Mouse (Mus musculus) heart, embryonic 11.5 days (tissue): Measurements from ENCODE around the gene Mrps24. TPM values are rescaled to one million over a fixed set of nuclear protein-coding genes. Genes with fewer than 3 reads are reported as not detected.

ENCODE experiments used
- ATAC-seq: fragments of 200-750 bp; cut with Nextera tagmentation; replicated peaks from 2 replicates; pipeline ENCODE4 v1.8.0; 2017; ENCODE audit warnings: moderate library complexity; ENCODE audit not compliant: insufficient number of reproducible peaks, low FRiP score, low TSS enrichment
- H3K27ac ChIP-seq: fragments of 300-500 bp; sonication (generic); 2 replicates; pipeline ENCODE4 v1.5.1; 2014; ENCODE audit warnings: mild to moderate bottlenecking, low read depth, low read length
- H3K27me3 ChIP-seq: fragments of 300-500 bp; sonication (generic); 2 replicates; pipeline ENCODE4 v1.6.1; 2014; ENCODE audit warnings: mild to moderate bottlenecking, low read length, mixed read lengths; ENCODE audit not compliant: control insufficient read depth, insufficient read depth
- H3K36me3 ChIP-seq: fragments of 300-500 bp; sonication (generic); 2 replicates; pipeline ENCODE4 v1.6.1; 2014; ENCODE audit warnings: mild to moderate bottlenecking, low read length, moderate library complexity, mixed read lengths; ENCODE audit not compliant: control insufficient read depth, insufficient read depth
- H3K4me1 ChIP-seq: fragments of 300-500 bp; sonication (generic); 2 replicates; pipeline ENCODE4 v1.6.1; 2014; ENCODE audit warnings: low read length; ENCODE audit not compliant: control insufficient read depth, insufficient read depth
- H3K4me2 ChIP-seq: fragments of 300-500 bp; sonication (generic); 2 replicates; pipeline ENCODE4 v1.6.1; 2014; ENCODE audit warnings: mild to moderate bottlenecking, moderate library complexity
- H3K4me3 ChIP-seq: fragments of 300-500 bp; sonication (generic); 2 replicates; pipeline ENCODE4 v1.5.1; 2014; ENCODE audit warnings: low read depth, low read length
- H3K9ac ChIP-seq: fragments of 300-500 bp; sonication (generic); 2 replicates; pipeline ENCODE4 v1.6.1; 2014; ENCODE audit warnings: mild to moderate bottlenecking, low read depth, low read length, moderate library complexity
- H3K9me3 ChIP-seq: fragments of 300-500 bp; sonication (generic); replicated peaks from 2 replicates; pipeline ENCODE4 v1.6.1; 2016; ENCODE audit warnings: low read length; ENCODE audit not compliant: control insufficient read depth
- WGBS: fragments of 180-500 bp; shearing (Covaris S2); extraction: QIAGEN DNeasy Blood & Tissue Kit; methylation state at CpG from one replicate; pipeline ENCODE4 v1.1.7; 2014; ENCODE audit not compliant: insufficient replicate concordance; 5-methylcytosine and 5-hydroxymethylcytosine counted together
- polyA plus RNA-seq: library from polyadenylated mRNA; unstranded; fragments of >200 nt; fragmentation: Nextera tagmentation; extraction: Ambion mirVana; gene quantifications from 2 replicates; pipeline ENCODE4 v1.2.1, GENCODE M21; 2014

Mrps24 gene
- polyA plus RNA-seq, 1 experiment from 2014 or later: 184 TPM

- Histone ChIP-seq H3K9me3 (no peaks in the 10 kb centered on the region), H3K4me2 (no peak overlapping the region), H3K27ac (no peak overlapping the region), H3K9ac (no peak overlapping the region), H3K36me3 (peaks cover 8% of the 10 kb centered on the region), H3K4me3 (no peak overlapping the region), H3K4me1 (peaks cover 8% of the 10 kb centered on the region), H3K27me3 (no peaks in the 10 kb centered on the region)
- 79% methylated on average over 1 of the region's 1 CpGs for WGBS
- no peak for ATAC-seq
These were observed 13.7 kb downstream of the Mrps24 start for GRCm38 (mm10) chr11:5701821-5702220.

- H3K4me3 ChIP-seq: no peak overlapping the region
- no peak overlapping the region for H3K9ac ChIP-seq
- no peak overlapping the region for H3K27ac ChIP-seq
- no peaks in the 10 kb centered on the region for H3K9me3 ChIP-seq
- H3K36me3 ChIP-seq: peaks cover 8% of the 10 kb centered on the region
- no peaks in the 10 kb centered on the region for H3K27me3 ChIP-seq
- no peak for ATAC-seq
- WGBS: 78% methylated on average over 2 of the region's 2 CpGs
- H3K4me2 ChIP-seq: no peak overlapping the region
- H3K4me1 ChIP-seq: peaks cover 3% of the 10 kb centered on the region
These were observed 14.2 kb downstream of the Mrps24 start for GRCm38 (mm10) chr11:5701300-5701699.

- no peak overlapping the region for H3K9ac ChIP-seq
- H3K4me2 ChIP-seq: no peak overlapping the region
- H3K9me3 ChIP-seq: no peaks in the 10 kb centered on the region
- H3K36me3 ChIP-seq: peaks cover 8% of the 10 kb centered on the region
- WGBS: 81% methylated on average over 7 of the region's 7 CpGs
- H3K4me1 ChIP-seq: no peaks in the 10 kb centered on the region
- no peak overlapping the region for H3K4me3 ChIP-seq
- no peak overlapping the region for H3K27ac ChIP-seq
- no peaks in the 10 kb centered on the region for H3K27me3 ChIP-seq
- no peak for ATAC-seq
These were observed 14.7 kb downstream of the Mrps24 start for GRCm38 (mm10) chr11:5700808-5701207.

- H3K27me3 ChIP-seq: no peaks in the 10 kb centered on the region
- H3K27ac ChIP-seq: no peak overlapping the region
- 28% methylated on average over 7 of the region's 7 CpGs for WGBS
- no peak for ATAC-seq
- H3K4me3 ChIP-seq: no peak overlapping the region
- no peak overlapping the region for H3K4me2 ChIP-seq
- no peaks in the 10 kb centered on the region for H3K9me3 ChIP-seq
- H3K4me1 ChIP-seq: no peaks in the 10 kb centered on the region
- H3K36me3 ChIP-seq: no peaks in the 10 kb centered on the region
- H3K9ac ChIP-seq: no peak overlapping the region
These were observed 23.7 kb downstream of the Mrps24 start for GRCm38 (mm10) chr11:5691775-5692174.

- no peak for ATAC-seq
- 0 out of 2 replicates have a peak, but pooled peaks cover 3% of the 10 kb centered on the region for H3K4me1 ChIP-seq
- no peak overlapping the region for H3K27ac ChIP-seq
- no peak overlapping the region for H3K4me2 ChIP-seq
- 31% methylated on average over 7 of the region's 7 CpGs for WGBS
- H3K9me3 ChIP-seq: no peaks in the 10 kb centered on the region
- H3K9ac ChIP-seq: no peak overlapping the region
- no peak overlapping the region for H3K4me3 ChIP-seq
- H3K36me3 ChIP-seq: no peaks in the 10 kb centered on the region
- H3K27me3 ChIP-seq: no peaks in the 10 kb centered on the region
These were observed 31.2 kb downstream of the Mrps24 start for GRCm38 (mm10) chr11:5684283-5684682.

- Histone ChIP-seq H3K4me3 (no peak overlapping the region), H3K36me3 (no peaks in the 10 kb centered on the region), H3K4me2 (no peak overlapping the region), H3K27ac (no peak overlapping the region), H3K9ac (no peak overlapping the region), H3K4me1 (0 out of 2 replicates have a peak, but pooled peaks cover 3% of the 10 kb centered on the region), H3K27me3 (no peaks in the 10 kb centered on the region), H3K9me3 (no peaks in the 10 kb centered on the region)
- no peak for ATAC-seq
- 58% methylated on average over 6 of the region's 6 CpGs for WGBS
These were observed 32.9 kb downstream of the Mrps24 start for GRCm38 (mm10) chr11:5682541-5682940.

Other genes starting within 250 kb of the Mrps24 start
- 141 and 145 TPM in 2 replicates for gene Xbp1, start 195.0 kb downstream of the Mrps24 start, polyA plus RNA-seq
- 14.4 and 17.8 TPM in 2 replicates for gene Ccdc117, start 173.5 kb downstream of the Mrps24 start, polyA plus RNA-seq
- gene Ankrd36, start 146.0 kb downstream of the Mrps24 start, polyA plus RNA-seq: 0.96 TPM in 1 of 2 replicates, not detected in the other
- 14.2 and 18.7 TPM in 2 replicates for gene Urgcp, start 46.7 kb upstream of the Mrps24 start, polyA plus RNA-seq
- gene Dbnl, start 72.8 kb upstream of the Mrps24 start, polyA plus RNA-seq: 88.3 and 90.3 TPM in 2 replicates
- gene Pgam2, start 88.1 kb upstream of the Mrps24 start, polyA plus RNA-seq: 761 and 811 TPM in 2 replicates
- 5.1 and 5.7 TPM in 2 replicates for gene Polm, start 122.3 kb upstream of the Mrps24 start, polyA plus RNA-seq
- gene Aebp1, start 146.3 kb upstream of the Mrps24 start, polyA plus RNA-seq: 21.4 and 27.7 TPM in 2 replicates
- 86.8 and 95.2 TPM in 2 replicates for gene Pold2, start 162.6 kb upstream of the Mrps24 start, polyA plus RNA-seq
- gene Myl7, start 183.1 kb upstream of the Mrps24 start, polyA plus RNA-seq: 7,501 and 8,192 TPM in 2 replicates
- gene Gck, start 234.4 kb upstream of the Mrps24 start, polyA plus RNA-seq: 2.0 and 2.6 TPM in 2 replicates
- gene Ykt6, start 240.0 kb upstream of the Mrps24 start, polyA plus RNA-seq: 19.3 and 25.4 TPM in 2 replicates